Mouse (Mus musculus) kidney, postnatal 14 days (tissue): ENCODE data around the gene Afg3l1.
"Not testable (repeated sequence)": the region's sequence is repeated elsewhere in the genome, so short reads cannot be mapped to it uniquely, and the experiment has no call there.

Source experiments
- DNase-seq: peaks from one replicate; pipeline ENCODE4 v3.0.0; 2022; ENCODE audit warnings: mixed read lengths

Afg3l1 gene

DNA sequence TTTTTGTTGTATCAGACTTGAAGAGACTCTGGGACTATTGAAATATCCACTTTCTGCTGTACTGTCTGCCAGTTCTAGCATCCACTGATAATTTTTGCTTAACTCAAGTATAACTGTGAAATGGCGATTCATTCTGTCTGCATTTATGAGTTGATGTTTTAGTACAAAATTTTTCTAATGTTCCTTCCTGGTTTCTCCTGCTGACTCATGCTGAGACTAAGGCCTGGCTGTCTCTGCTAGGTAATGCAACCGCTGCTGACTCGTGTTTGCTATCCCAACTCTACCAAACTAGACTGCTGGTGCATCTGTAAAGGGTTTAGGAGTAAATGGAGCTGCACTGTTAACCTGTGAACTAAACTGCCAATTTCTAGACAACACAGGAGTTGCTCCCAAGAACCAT lies 10.2 kb upstream of the Afg3l1 start:
- no peak for DNase-seq

DNA sequence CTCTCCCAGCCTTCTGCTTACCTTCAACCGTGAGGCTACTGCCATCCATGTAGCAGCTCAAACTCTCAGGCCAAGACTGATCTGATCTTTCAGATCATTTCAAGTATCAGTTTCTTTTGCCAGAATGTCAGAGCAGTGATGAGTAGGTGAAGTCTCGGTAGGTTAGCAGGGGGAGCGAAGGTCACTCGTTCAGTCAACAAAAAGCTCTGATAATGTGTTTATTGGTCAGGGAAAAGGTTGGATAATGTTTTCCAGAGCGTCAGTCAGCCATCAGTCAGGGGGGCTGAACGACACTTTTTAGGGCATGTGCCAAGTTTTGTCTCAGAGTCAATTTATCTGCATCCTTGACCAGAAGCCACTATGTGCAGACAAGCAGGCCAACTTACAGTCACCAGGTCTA lies 4.7 kb upstream of the Afg3l1 start:
- DNase-seq = not testable (repeated sequence)

DNA sequence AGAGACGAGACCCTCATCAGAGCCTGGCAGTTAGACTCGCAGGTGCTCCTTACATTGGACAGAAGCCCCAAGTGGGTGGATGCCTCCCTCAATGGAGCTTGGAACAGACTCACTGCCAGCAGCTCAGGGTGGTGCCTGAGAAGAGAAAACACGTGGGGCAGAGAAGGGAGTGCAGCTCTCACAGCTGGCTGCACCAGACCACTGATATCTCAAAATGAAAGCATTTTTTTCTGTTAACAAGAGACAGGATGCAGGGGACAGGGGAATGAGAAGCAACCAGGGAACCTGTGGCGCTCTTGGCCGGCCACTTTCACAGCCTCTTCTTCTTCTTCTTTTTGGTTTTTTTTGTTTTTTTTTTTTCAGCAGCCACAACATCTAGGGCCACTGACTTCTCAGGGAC lies 3.2 kb upstream of the Afg3l1 start:
- DNase-seq = not testable (repeated sequence)

DNA sequence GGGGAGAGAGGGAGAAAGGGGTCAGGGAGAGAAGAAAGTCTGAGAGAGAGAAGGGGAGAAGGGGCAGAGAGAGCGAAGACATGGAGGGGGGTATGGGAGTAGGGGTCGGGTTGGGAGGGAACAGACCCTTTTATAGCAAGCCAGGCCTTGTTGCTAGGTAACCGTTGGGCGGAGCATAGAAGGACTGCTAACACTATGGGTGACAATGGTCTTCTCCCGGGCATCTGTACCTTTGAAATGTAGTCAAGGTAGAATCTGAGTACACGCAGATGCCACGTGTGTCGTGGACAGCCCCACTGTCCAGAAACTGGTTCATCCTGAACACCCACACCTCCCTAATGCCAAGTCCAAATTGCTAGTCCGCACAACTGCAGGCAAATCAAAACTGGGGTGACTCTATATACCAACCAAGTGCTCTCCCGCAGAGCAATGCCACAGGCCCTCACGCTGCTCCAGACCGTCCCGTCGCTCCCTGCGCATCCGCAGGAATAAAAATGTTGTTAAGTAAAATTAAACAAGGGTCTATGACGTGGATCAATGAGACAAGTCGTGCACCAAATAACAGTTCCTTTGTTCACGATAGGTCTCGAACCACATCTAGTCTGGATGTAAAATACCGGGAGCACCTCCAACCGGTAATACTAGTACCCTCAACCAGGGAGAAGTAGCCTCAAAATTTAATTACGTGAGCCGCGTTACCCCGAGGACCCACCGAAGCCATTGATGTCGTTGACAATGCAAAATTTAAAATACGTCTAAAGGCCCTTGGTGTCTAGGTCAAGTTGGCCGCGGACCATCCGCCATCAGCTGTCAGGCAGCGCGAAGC lies 579 bp upstream of the Afg3l1 start:
- no peak for DNase-seq

DNA sequence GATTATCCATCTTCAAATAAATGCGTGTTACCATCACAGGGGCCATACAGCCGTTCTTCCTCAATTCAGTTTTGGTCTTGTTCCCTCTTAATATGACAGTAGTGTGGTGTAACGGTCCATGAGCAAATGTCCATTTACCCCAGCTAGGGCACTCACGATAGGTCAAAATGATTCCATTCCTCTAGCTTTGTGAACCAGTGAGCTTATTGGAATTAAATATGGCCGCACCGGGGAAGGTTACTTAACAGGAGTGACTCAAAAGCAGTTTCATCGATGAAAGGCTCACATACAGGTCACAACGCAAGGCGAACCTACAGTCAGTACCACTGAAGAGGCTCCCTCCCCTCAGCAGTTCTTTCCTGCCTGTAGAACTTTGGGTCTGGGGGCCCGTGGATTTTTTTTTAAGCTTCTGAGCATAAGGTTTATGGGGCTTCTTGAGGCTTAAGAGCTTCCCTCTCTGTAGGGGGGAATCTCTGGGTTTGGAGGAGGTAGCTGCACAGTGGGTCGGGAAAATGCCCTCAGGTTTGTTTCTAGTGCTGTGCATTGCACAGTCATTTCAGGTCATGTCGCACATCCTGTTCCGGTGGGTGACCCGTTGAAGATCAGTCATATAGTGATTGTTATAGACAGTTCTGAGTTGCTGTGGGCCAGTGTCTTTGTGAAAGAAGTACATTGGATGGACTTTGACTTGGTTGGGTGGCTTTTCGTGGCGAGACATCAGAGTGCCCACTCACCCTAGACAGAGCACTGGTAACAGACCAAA lies 934 bp downstream of the Afg3l1 start:
- DNase-seq = no peak

DNA sequence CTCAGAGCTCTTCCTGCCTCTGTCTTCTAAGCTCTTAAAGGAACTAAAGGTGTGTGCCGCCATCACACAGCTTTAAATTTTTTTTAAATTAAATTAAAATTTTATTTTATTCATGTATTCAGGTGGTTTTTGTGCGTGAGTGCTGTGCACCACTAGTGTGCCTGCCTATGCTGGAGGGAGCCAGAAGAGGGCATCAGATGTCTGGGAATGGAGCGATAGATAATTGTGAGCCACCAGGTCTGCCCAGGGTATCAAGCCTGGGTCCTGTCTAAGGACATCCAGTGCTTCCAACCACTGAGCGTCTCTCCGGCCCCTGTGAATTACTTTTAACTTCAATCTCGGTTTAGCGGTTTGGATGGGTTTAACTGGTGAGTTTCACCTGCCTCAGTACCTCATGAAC lies 4.9 kb downstream of the Afg3l1 start:
- no peak for DNase-seq

DNA sequence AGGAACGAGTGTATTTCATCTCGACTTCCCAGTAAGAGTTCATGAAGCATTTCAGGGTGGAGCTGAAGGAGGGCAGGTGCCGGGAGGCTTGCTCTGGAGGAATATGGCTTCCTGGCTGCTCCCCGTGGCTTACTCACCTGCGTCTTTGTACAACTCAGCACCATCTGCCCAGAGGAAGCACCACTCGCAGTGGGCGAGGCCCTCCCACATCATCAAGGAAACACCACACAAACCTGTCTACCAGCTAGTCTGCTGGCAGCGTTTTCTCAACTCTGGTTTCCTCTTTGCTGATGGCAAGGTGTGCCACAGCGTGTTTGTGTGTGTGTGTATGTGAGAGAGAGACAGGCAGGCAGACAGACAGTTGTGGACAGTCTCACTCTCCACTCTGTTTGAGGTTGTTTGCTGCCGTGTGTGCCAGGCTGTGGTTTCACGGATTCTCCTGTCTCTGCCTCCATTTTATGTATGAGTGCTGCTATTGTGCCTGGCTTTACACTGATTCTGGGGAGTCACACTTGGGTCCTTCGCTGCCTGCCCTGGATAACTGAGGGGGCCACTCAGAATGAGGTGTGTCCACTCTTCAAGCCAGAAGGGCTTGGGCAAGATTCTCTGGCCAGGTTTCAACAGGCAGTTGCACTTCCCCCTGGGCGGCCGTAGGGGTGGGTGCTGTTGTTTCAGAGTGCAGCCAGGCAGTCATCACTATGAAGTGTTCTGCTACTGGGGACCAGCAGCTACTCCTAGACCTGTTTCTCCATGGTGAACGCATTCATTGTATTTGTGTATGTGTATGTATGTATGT lies 13.8 kb downstream of the Afg3l1 start:
- no peak for DNase-seq

DNA sequence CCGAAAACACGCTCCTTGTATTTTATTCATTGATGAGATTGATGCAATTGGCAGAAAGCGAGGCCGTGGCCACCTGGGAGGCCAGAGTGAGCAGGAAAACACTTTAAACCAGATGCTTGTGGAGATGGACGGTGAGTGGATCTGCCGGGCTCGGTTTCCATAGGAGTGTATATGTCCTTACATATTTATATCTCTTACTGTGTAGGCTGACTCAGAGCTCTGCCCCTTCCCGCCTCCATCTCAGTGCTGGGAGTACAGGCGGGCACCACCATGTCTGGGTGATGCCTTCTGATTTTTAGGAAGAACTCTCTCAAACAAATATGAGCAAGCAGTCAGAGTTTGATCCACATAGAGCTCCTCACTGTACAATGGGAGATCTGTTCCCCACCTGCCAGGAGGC lies 15.2 kb downstream of the Afg3l1 start:
- no peak for DNase-seq

DNA sequence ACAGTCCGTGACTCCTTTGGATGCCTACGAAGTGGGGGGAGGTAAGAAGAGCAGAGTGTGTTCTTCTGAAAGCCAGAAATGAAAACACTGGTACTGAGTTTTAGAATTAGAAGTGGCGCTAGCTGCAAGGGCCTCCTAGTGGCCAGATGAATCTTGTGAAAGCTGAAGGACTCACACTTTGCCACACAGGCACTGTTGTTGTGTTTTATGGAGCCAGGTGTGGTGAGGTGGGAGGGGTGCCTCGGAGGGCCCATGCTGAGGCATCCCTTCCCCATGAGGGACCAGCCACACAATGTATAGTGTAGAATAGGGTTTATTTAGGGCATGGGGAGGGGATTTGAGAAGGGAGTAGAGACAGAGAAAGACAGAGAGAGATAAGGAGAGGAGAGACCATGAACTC lies 20.0 kb downstream of the Afg3l1 start:
- DNase-seq = no peak

DNA sequence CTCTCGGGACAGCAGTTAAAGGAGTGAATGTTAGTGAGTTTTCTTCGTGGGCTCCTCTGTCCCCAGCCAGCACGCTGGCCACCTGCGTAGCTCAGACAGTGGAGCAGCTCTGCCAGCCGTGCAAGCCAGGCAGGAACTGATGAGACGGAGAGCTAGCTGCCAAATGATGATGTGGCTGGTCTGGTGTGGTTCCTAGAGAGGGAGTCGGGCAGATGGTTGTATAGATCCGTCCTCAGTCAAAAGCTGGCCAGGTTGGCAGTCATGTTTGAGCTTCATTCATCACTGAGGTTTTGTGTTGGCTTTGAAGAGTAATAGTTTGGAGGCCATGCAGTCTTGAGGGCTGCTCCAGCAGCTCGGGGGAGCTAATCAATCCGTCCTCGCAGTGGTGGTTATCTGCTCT lies 21.3 kb downstream of the Afg3l1 start:
- no peak for DNase-seq

DNA sequence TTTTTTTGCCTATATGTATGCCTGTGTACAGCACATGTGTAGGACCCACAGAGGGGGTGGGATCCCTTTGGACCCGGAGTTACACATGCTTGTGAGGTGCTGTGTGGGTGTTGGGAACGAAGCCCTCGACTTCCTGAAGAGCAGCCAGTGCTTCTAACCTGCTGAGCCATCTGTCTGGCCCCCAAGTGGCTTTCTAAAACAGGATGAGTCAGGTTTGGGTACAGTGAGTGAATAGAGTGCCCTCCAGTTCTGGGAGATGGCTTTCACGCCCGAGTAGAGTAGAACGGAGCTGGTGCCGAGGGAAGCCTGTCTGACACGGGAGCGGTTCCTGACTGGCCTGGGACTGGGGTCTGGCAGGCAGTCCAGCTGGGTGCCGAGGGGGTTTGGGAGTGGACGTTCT lies 21.9 kb downstream of the Afg3l1 start:
- no peak for DNase-seq

DNA sequence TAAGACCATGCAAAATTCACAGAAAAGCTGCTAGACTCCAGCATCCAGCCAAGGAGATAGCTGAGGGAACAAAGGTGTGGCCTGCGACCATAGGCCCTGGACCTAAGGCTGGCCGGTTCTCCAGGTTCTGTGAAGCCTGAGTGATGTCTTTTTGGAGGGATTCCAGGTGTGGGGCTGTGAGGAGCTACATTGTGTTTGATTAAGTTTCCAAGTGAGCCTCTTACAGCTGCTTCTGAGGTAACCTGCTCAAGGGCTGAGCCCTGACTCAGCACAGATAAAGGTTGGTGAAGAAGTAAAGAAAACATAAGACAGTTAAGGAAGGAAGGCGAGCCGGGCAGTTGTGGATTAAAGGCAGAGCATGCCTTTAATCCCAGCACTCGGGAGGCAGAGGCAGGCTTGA lies 24.5 kb downstream of the Afg3l1 start:
- DNase-seq = no peak

DNA sequence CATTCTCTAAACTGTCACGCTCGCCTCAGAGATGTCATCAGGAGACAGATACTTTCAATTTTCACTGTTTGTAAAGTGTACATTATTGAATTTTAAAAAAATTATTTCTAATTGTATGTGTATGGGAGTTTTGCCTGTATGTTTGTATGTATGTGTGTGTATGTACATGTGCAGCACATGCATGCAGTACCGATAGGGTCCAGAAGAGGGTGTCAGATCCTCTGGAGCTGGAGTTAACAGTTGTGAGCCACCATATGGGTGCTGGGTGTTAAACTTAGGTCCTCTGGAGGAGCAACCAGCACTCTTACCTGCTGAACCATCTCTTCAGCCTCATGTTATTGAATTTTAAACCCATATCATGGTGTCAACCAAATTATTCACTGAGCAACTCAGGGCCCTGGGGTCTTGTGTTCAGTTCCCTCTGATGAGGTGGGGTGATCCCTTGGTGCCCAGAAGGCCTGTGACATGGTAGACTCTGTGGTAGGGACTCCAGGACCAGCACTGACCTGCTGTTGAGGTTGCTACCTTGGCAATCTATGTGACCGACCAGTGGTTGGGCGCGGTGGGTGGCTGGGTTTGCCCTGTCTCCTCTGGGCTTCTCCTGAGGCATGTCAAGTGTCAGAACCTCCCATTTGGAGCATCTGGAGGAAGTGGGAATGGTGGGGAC lies 26.2 kb downstream of the Afg3l1 start:
- DNase-seq = no peak

DNA sequence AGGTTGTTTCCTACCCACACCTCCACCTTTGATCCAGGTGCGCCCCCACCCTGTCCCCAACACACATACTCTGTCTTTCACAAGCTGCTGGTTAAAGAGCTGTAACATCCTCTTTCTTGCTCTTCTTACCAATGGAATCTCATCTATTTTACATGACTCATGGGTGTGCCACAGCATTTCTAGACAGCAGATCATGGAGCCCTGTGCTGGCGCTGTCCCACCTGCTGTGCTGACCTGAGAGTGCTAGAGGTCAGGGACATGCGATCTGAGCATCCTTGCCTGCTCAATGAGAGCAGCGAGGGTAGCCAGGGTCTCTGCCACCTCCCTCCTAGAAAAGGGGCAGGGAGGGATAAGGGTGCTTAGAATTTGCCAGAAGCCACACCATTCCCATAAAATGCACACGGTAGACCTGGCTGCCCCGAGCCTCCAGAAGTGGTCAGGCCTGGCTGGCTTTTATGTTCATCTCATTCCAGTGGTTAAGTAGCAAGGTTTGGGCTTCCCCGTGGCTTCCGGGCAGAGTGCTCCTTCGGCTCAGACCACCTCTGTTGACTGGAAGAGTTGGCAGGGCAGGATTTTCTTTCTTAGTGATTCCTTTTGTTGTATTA lies 27.0 kb downstream of the Afg3l1 start:
- DNase-seq = no peak

DNA sequence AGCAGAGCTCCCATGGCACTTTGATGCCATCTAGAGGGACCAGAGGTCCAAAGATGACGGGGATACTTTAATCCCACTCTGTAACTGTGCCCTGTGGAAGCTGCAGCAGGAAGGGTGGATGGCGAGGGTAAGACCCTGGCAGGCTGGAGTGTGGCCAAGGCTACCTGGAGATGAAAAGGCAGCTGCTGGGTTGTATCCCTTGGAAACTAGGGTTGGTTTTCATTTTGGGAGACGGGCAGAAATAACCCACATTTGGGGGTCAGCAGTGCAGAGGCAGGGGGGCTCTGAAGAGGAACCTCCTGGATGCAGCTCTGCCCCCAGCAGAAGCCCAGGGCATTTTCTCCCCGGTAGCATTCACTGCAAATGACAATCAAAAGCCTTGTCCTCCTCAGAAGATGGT lies 27.6 kb downstream of the Afg3l1 start:
- no peak for DNase-seq

DNA sequence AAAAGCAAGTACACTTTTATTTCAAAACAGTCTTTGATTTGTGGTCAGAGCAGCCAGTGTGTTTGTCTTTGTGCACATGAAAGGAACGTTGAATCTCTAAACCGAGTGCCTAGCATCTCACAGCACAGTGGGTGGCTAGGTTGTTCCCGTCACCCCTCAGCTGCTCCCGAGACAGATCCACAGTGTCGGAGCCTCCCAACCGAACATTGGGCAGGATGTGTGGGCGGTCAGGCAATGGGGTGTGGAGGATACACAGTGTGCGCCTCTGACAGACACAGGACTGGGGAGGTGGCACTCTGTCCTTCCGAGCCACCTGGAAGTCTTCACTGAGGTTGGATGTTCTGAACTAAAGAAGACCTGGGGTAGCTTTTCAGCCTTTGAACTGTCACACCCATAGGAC lies 28.0 kb downstream of the Afg3l1 start:
- no peak for DNase-seq

DNA sequence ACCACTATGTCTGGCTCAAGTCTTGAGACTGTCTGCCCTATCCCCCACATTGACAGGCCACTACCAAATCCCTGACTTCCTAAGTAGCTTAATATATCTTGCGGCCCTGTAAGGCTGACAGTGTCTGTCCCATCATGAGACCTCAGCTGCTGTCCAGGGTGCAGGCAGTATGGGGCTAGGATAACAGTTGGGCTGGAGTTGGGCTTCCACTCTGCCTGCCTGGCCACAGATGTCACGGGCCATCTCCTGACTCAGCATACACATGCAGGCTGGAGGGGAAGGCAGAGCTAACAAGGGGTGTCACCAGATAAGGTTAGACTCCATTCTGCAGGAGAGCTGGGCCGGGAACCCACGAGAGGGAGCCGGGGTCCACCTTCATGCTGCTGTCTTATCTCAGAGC lies 29.4 kb downstream of the Afg3l1 start:
- no peak for DNase-seq

DNA sequence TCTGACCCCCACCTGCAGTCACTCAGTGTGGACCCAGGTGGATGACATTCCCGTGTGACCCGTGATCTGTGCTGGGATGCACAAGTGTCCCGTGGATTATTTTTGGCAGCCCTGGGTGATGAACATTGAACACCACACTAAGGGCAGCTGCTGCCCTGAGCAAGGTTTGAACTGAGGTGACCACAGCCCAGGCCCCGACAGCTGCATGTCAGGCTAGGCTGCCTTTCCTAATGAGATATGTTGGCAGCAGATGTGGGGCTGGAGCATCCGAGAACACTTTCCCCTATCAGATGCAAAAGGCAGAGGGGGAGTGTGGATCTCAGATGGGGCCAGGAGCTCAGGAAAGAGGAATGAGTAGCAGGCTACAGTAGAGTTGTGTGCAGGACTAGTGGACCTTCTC lies 33.1 kb downstream of the Afg3l1 start:
- DNase-seq = no peak

DNA sequence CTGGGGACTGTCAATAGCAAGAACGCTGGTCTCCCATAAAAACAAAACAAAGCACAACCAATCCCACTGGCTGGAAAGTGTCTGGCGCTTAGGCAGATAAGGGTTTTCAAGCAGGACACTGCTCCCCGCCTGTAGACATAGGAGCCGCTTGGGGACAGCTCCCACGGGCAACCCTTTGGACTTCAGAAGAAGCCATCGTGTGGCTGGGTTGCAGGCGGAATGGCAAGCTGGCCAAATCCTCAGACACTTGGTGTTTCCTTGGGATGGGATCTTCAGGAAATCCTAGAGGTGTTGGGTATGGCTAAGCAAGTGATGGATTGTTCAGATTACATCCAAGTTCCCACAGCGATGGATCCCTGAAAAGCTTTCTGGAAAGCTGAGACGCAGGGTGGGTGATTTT lies 36.4 kb downstream of the Afg3l1 start:
- DNase-seq = no peak

DNA sequence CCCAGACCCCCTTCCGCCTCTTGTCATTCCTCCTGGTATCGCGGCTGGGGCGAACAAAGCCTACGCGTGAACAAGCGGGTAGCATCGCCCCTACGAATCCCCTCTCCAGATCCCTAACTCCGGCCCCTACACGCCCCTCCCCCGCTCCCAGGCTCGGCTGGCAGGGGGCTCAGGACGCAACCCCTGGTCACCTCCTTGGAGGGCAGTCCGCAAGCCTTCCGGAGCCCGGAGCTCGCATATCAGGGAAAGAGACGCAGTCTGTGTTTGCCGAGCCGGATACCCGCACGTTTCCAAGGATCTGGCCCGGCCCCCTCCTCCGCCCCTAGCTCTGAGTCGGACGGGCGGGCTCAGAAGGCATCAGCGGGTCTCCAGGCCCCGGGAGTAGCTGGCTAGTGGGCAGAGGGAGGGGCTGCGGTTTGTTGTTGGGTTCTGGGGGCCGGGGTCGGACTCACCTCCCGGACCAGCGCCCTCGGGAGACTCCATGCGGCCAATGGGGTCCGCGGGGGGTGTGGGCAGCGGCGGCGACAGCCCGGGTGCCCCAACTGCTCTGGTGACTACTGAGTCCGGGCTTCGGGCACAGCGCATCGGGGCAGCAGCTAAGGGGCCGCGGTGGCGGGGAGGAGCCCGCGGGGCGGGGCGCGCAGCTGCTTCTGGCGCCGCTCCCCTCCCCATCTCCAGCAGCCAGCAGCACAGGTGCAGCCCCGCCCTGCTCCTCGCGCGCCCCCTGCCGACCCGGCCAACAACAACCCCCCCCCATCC lies 37.3 kb downstream of the Afg3l1 start, which contains the start of gene Dbndd1:
TSS of gene Dbndd1 (minus strand) at position 683 of the 759 bp plus-strand sequence.
- DNase-seq = peak; percentile 44

DNA sequence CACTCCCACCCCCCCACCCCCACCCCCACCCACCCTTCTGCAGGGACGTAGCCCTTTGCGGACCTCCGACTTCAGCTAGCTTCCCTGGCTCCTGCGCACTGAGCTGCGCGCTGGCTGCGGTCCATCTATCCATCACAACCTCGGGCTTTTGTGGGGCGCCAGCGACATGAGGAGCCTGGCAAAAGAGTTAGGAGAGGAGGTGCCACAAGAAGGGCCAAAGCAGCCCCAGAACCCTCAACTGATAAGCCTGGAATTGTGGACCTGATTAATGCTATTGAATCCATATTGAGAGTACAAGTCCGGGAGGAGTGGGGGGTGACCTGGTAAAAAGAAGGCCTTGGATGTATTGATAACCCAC lies 37.8 kb downstream of the Afg3l1 start:
- DNase-seq = no peak

DNA sequence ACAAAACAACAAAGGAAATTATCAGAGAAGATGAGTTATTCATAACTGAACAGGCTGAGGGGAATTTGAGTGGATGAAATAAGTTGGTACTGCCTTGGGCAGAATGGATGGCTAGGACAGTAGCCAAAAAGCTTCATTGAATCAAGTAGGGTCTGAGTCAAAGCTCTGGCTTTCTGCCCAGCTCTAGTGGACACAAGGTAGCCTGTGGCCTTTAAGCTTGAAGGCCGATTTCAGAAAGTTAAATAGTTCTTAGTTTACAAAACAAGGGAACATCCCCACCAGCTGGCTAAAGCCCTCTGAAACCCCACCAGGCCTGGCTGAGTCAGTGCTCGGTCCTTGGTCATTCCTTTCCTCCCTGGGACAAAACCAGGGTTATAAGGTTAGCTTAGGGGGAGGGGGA lies 38.9 kb downstream of the Afg3l1 start:
- DNase-seq = no peak
